Mouse (Mus musculus) bone marrow macrophage, adult 2 months (primary cell): ENCODE measurements around the gene Adgre4.

Experiments used
- CTCF ChIP-seq: IDR thresholded peaks from 2 replicates; pipeline ENCODE4 v1.5.1; 2012; ENCODE audit warnings: low read depth, mild to moderate bottlenecking, low read length, moderate library complexity
- POLR2A ChIP-seq: IDR thresholded peaks from 2 replicates; pipeline ENCODE4 v1.6.1; 2012; ENCODE audit warnings: mild to moderate bottlenecking, low read depth, low read length, borderline replicate concordance

DNA sequence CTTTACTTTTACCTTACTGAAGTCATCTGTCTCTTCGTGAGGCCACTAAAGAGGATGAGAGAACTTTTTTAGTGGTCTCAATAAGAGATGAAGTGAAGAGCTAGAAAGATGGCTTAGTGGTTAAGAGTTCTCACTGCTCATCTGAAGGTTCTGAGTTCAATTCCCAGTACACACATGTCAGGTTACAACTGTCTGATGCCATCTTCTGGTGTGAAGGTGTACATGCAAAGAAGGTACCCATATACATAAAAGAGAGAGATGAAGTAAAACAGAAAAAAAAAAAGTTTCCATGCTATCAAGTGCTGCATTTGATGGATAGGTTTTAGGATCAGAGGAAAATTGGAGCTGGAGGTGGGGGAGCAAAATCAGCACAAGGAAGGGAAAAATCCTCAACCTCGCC is 135.1 kb downstream of the Adgre4 start:
- TF ChIP-seq POLR2A (no peak), CTCF (no peak)
